Mouse (Mus musculus): ENCODE data around the gene Vps54. TPM values are rescaled to one million over a fixed set of nuclear protein-coding genes. Genes with fewer than 3 reads are reported as not detected.

Gene Vps54
- polyA plus RNA-seq, 1 experiment from 2014 or later: 13.2 TPM

- H3K9ac ChIP-seq: no peak overlapping the region
- peaks cover 6% of the 10 kb centered on the region; the same call in 1 of the 2 replicates for H3K36me3 ChIP-seq
- ATAC-seq: no peak
- 83% methylated on average over 3 of the region's 3 CpGs for WGBS
- no peaks in the 10 kb centered on the region for H3K9me3 ChIP-seq
- H3K27ac ChIP-seq: no peak overlapping the region
- no peaks in the 10 kb centered on the region for H3K27me3 ChIP-seq (replicated peaks)
- no peak overlapping the region for H3K4me2 ChIP-seq (replicated peaks)
- H3K4me3 ChIP-seq (replicated peaks): no peak overlapping the region
- no peaks in the 10 kb centered on the region for H3K4me1 ChIP-seq (replicated peaks)
Measured at GRCm38 (mm10) chr11:21322349-21322748, 83.3 kb downstream of the Vps54 start.

GRCm38 (mm10) chr11:21325781-21326180, 86.7 kb downstream of the Vps54 start:
- Histone ChIP-seq H3K27me3 (replicated peaks) (no peaks in the 10 kb centered on the region), H3K9me3 (no peaks in the 10 kb centered on the region), H3K36me3 (peaks cover 8% of the 10 kb centered on the region), H3K9ac (no peak overlapping the region), H3K4me3 (replicated peaks) (no peak overlapping the region), H3K4me2 (replicated peaks) (no peak overlapping the region), H3K27ac (no peak overlapping the region), H3K4me1 (replicated peaks) (no peaks in the 10 kb centered on the region)
- WGBS: 93% methylated on average over 5 of the region's 5 CpGs
- no peak for ATAC-seq

GRCm38 (mm10) chr11:21326770-21327169, 87.7 kb downstream of the Vps54 start:
- H3K36me3 ChIP-seq: peaks cover 8% of the 10 kb centered on the region
- WGBS: 66% methylated on average over 2 of the region's 2 CpGs
- H3K9ac ChIP-seq: no peak overlapping the region
- H3K9me3 ChIP-seq: no peaks in the 10 kb centered on the region
- no peak overlapping the region for H3K27ac ChIP-seq
- H3K4me1 ChIP-seq (replicated peaks): no peaks in the 10 kb centered on the region
- H3K4me3 ChIP-seq (replicated peaks): no peak overlapping the region
- H3K4me2 ChIP-seq (replicated peaks): no peak overlapping the region
- ATAC-seq: no peak
- H3K27me3 ChIP-seq (replicated peaks): no peaks in the 10 kb centered on the region

GRCm38 (mm10) chr11:21327486-21327885, 88.4 kb downstream of the Vps54 start:
- Histone ChIP-seq H3K36me3 (peaks cover 5% of the 10 kb centered on the region; the same call in 1 of the 2 replicates), H3K27me3 (replicated peaks) (no peaks in the 10 kb centered on the region), H3K9me3 (no peaks in the 10 kb centered on the region), H3K4me2 (replicated peaks) (no peak overlapping the region), H3K27ac (no peak overlapping the region), H3K4me1 (replicated peaks) (no peaks in the 10 kb centered on the region), H3K4me3 (replicated peaks) (no peak overlapping the region), H3K9ac (no peak overlapping the region)
- ATAC-seq: no peak
- WGBS: 90% methylated on average over 5 of the region's 5 CpGs

- Histone ChIP-seq H3K27me3 (replicated peaks) (no peaks in the 10 kb centered on the region), H3K9me3 (no peaks in the 10 kb centered on the region), H3K27ac (no peak overlapping the region), H3K4me3 (replicated peaks) (no peak overlapping the region), H3K9ac (no peak overlapping the region), H3K36me3 (peaks cover 8% of the 10 kb centered on the region; the same call in 1 of the 2 replicates), H3K4me1 (replicated peaks) (no peaks in the 10 kb centered on the region), H3K4me2 (replicated peaks) (no peak overlapping the region)
- 87% methylated on average over 5 of the region's 5 CpGs for WGBS
- ATAC-seq: no peak
Measured at GRCm38 (mm10) chr11:21328141-21328540, 89.1 kb downstream of the Vps54 start.

GRCm38 (mm10) chr11:21332639-21333295, 93.7 kb downstream of the Vps54 start:
- no peaks in the 10 kb centered on the region for H3K4me1 ChIP-seq (replicated peaks)
- WGBS: 90% methylated on average over 5 of the region's 5 CpGs
- no peak overlapping the region for H3K27ac ChIP-seq
- no peak overlapping the region for H3K9ac ChIP-seq
- H3K4me3 ChIP-seq (replicated peaks): no peak overlapping the region
- no peak overlapping the region for H3K4me2 ChIP-seq (replicated peaks)
- H3K9me3 ChIP-seq: no peaks in the 10 kb centered on the region
- no peak for ATAC-seq
- H3K27me3 ChIP-seq (replicated peaks): no peaks in the 10 kb centered on the region
- H3K36me3 ChIP-seq: peaks cover 6% of the 10 kb centered on the region; the same call in 1 of the 2 replicates

GRCm38 (mm10) chr11:21337855-21338254, 98.8 kb downstream of the Vps54 start:
- ATAC-seq: no peak
- Histone ChIP-seq H3K27me3 (replicated peaks) (no peaks in the 10 kb centered on the region), H3K4me1 (replicated peaks) (no peaks in the 10 kb centered on the region), H3K9ac (no peak overlapping the region), H3K27ac (no peak overlapping the region), H3K4me3 (replicated peaks) (no peak overlapping the region), H3K9me3 (no peaks in the 10 kb centered on the region), H3K4me2 (replicated peaks) (no peak overlapping the region), H3K36me3 (no peaks in the 10 kb centered on the region)
- WGBS: 85% methylated on average over 1 of the region's 1 CpGs

GRCm38 (mm10) chr11:21339088-21339487, 100.0 kb downstream of the Vps54 start:
- ATAC-seq: no peak
- no peaks in the 10 kb centered on the region for H3K4me1 ChIP-seq (replicated peaks)
- H3K27ac ChIP-seq: no peak overlapping the region
- no peaks in the 10 kb centered on the region for H3K27me3 ChIP-seq (replicated peaks)
- no peak overlapping the region for H3K4me3 ChIP-seq (replicated peaks)
- peaks cover 5% of the 10 kb centered on the region; the same call in 1 of the 2 replicates for H3K36me3 ChIP-seq
- no peaks in the 10 kb centered on the region for H3K9me3 ChIP-seq
- WGBS: 86% methylated on average over 4 of the region's 4 CpGs
- H3K9ac ChIP-seq: no peak overlapping the region
- no peak overlapping the region for H3K4me2 ChIP-seq (replicated peaks)

- no peak overlapping the region for H3K4me2 ChIP-seq (replicated peaks)
- H3K4me1 ChIP-seq (replicated peaks): no peaks in the 10 kb centered on the region
- WGBS: 95% methylated on average over 5 of the region's 5 CpGs
- H3K4me3 ChIP-seq (replicated peaks): no peak overlapping the region
- H3K9me3 ChIP-seq: no peaks in the 10 kb centered on the region
- H3K9ac ChIP-seq: no peak overlapping the region
- no peak for ATAC-seq
- H3K36me3 ChIP-seq: peaks cover 5% of the 10 kb centered on the region; the same call in 1 of the 2 replicates
- H3K27ac ChIP-seq: no peak overlapping the region
- no peaks in the 10 kb centered on the region for H3K27me3 ChIP-seq (replicated peaks)
Measured at GRCm38 (mm10) chr11:21343490-21343889, 104.4 kb downstream of the Vps54 start.

- Histone ChIP-seq H3K9ac (no peak overlapping the region), H3K36me3 (peaks cover 11% of the 10 kb centered on the region; the same call in 1 of the 2 replicates), H3K27ac (no peak overlapping the region), H3K4me1 (replicated peaks) (no peaks in the 10 kb centered on the region), H3K4me3 (replicated peaks) (no peak overlapping the region), H3K27me3 (replicated peaks) (no peaks in the 10 kb centered on the region), H3K9me3 (no peaks in the 10 kb centered on the region), H3K4me2 (replicated peaks) (no peak overlapping the region)
- 93% methylated on average over 3 of the region's 3 CpGs for WGBS
- ATAC-seq: no peak
Measured at GRCm38 (mm10) chr11:21346020-21346419, 106.9 kb downstream of the Vps54 start.

- Histone ChIP-seq H3K36me3 (peaks cover 9% of the 10 kb centered on the region; the same call in 1 of the 2 replicates), H3K9me3 (no peaks in the 10 kb centered on the region), H3K4me2 (replicated peaks) (no peak overlapping the region), H3K27me3 (replicated peaks) (no peaks in the 10 kb centered on the region), H3K4me1 (replicated peaks) (no peaks in the 10 kb centered on the region), H3K27ac (no peak overlapping the region), H3K4me3 (replicated peaks) (no peak overlapping the region), H3K9ac (no peak overlapping the region)
- no peak for ATAC-seq
- WGBS: 89% methylated on average over 2 of the region's 2 CpGs
Measured at GRCm38 (mm10) chr11:21348890-21349289, 109.8 kb downstream of the Vps54 start.

- Histone ChIP-seq H3K27me3 (replicated peaks) (no peaks in the 10 kb centered on the region), H3K4me3 (replicated peaks) (no peak overlapping the region), H3K27ac (no peak overlapping the region), H3K9me3 (no peaks in the 10 kb centered on the region), H3K36me3 (peaks cover 9% of the 10 kb centered on the region; the same call in 1 of the 2 replicates), H3K9ac (no peak overlapping the region), H3K4me1 (replicated peaks) (no peaks in the 10 kb centered on the region), H3K4me2 (replicated peaks) (no peak overlapping the region)
- no peak for ATAC-seq
- WGBS: 89% methylated on average over 7 of the region's 7 CpGs
Measured at GRCm38 (mm10) chr11:21351296-21351695, 112.2 kb downstream of the Vps54 start.

Measured in intestine, embryonic 15.5 days (tissue).